30 mouse cellular contexts compared by ENCODE assay signal in genomic region chr12:111306821-111307220, GRCm38 (mm10). TPM values are rescaled to one million over a fixed set of nuclear protein-coding genes. Genes with fewer than 3 reads are reported as not detected.
DNase-seq lines count a peak whose midpoint lies in the region; ATAC-seq and TF ChIP-seq lines count a peak whose summit lies in the region.
"Had no signal": no experiment of that assay in that cellular context is flagged by ENCODE, and none has a peak within 500 bp of the region (broad histone marks: within the 10 kb centered on the region; RNA-seq: fewer than 3 reads in every experiment).

No protein-coding gene starts in this region.

- H3K4me3 ChIP-seq in hindbrain, postnatal 0 days (ENCODE audit: low read length): no peak overlapping the region
- H3K4me3 ChIP-seq: forebrain, embryonic 15.5 days; heart, embryonic 13.5 days; hindbrain, embryonic 15.5 days; limb, embryonic 12.5 days; liver, embryonic 15.5 days; midbrain, embryonic 13.5 days had no signal

- H3K4me1 ChIP-seq in hindbrain, postnatal 0 days (ENCODE audit: insufficient read depth, low read length): no peaks in the 10 kb centered on the region
- H3K4me1 ChIP-seq: forebrain, embryonic 15.5 days; heart, embryonic 13.5 days; hindbrain, embryonic 15.5 days; limb, embryonic 12.5 days; midbrain, embryonic 13.5 days had no signal

- H3K27me3 ChIP-seq in hindbrain, postnatal 0 days (ENCODE audit: insufficient read depth, low read length): no peaks in the 10 kb centered on the region
- H3K27me3 ChIP-seq: forebrain, embryonic 15.5 days; heart, embryonic 13.5 days; hindbrain, embryonic 15.5 days; limb, embryonic 12.5 days; liver, embryonic 15.5 days; midbrain, embryonic 13.5 days had no signal

- no peak overlapping the region for H3K4me2 ChIP-seq in hindbrain, postnatal 0 days (ENCODE audit: low read depth, low read length)
- H3K4me2 ChIP-seq: forebrain, embryonic 15.5 days; heart, embryonic 13.5 days; hindbrain, embryonic 15.5 days; limb, embryonic 12.5 days; liver, embryonic 15.5 days; lung, embryonic 14.5 days; midbrain, embryonic 13.5 days had no signal

- 69% methylated on average over 8 of the region's 8 CpGs for WGBS in hindbrain, postnatal 0 days

- H3K36me3 ChIP-seq in hindbrain, postnatal 0 days (ENCODE audit: insufficient read depth, low read length): peaks cover 85% of the 10 kb centered on the region

- peak; percentile 32 for DNase-seq in lung, postnatal 10 days
- no peak for DNase-seq in lung, postnatal 14 days
- peak; percentile 88 for DNase-seq in adrenal gland, postnatal 14 days
- peak; percentile 48 for DNase-seq in gastrocnemius, postnatal 10 days
- no peak for DNase-seq in hindbrain, postnatal 0 days (ENCODE audit: low spot score)
- DNase-seq in neural tube, embryonic 10.5 days (ENCODE audit: extremely low spot score, low spot score): no peak
- DNase-seq: B cell, adult 2 months; cerebellum, adult 9-10 months; cerebellum, postnatal 36 days; kidney, adult 9 months; kidney, postnatal 10 days; lung, embryonic 14.5 days; right cerebral cortex, postnatal 25 days; thymus, adult 18-20 months; thymus, postnatal 36 days had no signal

- TF ChIP-seq CTCF in hindbrain, postnatal 0 days (IDR thresholded peaks at IDR 0.05; ENCODE audit: low read depth): no peak

- no peak overlapping the region for H3K27ac ChIP-seq in hindbrain, postnatal 0 days
- H3K27ac ChIP-seq: forebrain, embryonic 15.5 days; heart, embryonic 13.5 days; hindbrain, embryonic 15.5 days; limb, embryonic 12.5 days; liver, embryonic 15.5 days; macrophage; midbrain, embryonic 13.5 days; stomach, postnatal 0 days had no signal

- no peak for ATAC-seq in hindbrain, postnatal 0 days
- ATAC-seq in erythroid progenitor cell, adult 5-6 weeks (replicated peaks; ENCODE audit: low FRiP score, poor library complexity, severe bottlenecking): no peak
- ATAC-seq: activated CD4-positive, CD25-positive, alpha-beta regulatory T cell, adult 4 months; forebrain, embryonic 15.5 days; midbrain, embryonic 13.5 days had no signal

- H3K9me3 ChIP-seq in hindbrain, postnatal 0 days (ENCODE audit: low read length): no peaks in the 10 kb centered on the region
- H3K9me3 ChIP-seq: forebrain, embryonic 15.5 days; heart, embryonic 13.5 days; hindbrain, embryonic 15.5 days; limb, embryonic 12.5 days; liver, embryonic 15.5 days; midbrain, embryonic 13.5 days had no signal

- H3K9ac ChIP-seq in hindbrain, postnatal 0 days (replicated peaks; ENCODE audit: low read length): no peak overlapping the region
- H3K9ac ChIP-seq: forebrain, embryonic 15.5 days; heart, embryonic 13.5 days; hindbrain, embryonic 15.5 days; limb, embryonic 12.5 days; liver, embryonic 15.5 days; lung, embryonic 14.5 days; midbrain, embryonic 13.5 days had no signal

RNA-seq across cellular contexts. Expression of gene Amn, which starts 35.9 kb away (rescaled TPM):
- total RNA-seq in adrenal gland, postnatal 14 days (2021): not detected in 2 replicates
- total RNA-seq in gastrocnemius, postnatal 10 days (2021): under 1 TPM in 1 of 2 experiments, not detected in 1; 0.34 TPM
- 82.6 and 133 TPM in 2 replicates for total RNA-seq in hindbrain, postnatal 0 days (2014; rRNA removed)
- 97.6 and 106 TPM in 2 replicates for polyA plus RNA-seq in hindbrain, postnatal 0 days (2015; fragmentation: Nextera tagmentation; extraction: Ambion mirVana)
- total RNA-seq in erythroid progenitor cell, adult 5-6 weeks (2015; ENCODE audit: low replicate concordance): not detected in 2 replicates
- total RNA-seq in erythroid progenitor cell, adult 5-6 weeks (2017; ENCODE audit: low replicate concordance): not detected in 2 replicates
- total RNA-seq: gastrocnemius, postnatal 36 days; heart, postnatal 10 days; hematopoietic stem cell, adult 5-6 weeks; monocyte, adult 5-6 weeks had no signal
- polyA plus RNA-seq: activated CD4-positive, CD25-positive, alpha-beta regulatory T cell, adult 4 months; macrophage; neural tube, embryonic 11.5 days had no signal

Comparison
In these comparisons a context has a peak if more than half of its experiments do, and no peak if none do; other contexts are left out.
1. DNase-seq: peak in lung, postnatal 10 days (single experiment), adrenal gland, postnatal 14 days (single experiment) and gastrocnemius, postnatal 10 days (single experiment); none in lung, postnatal 14 days (single experiment), hindbrain, postnatal 0 days (single experiment) and neural tube, embryonic 10.5 days (single experiment).
2. RNA of gene Amn, which starts 35.9 kb away (total RNA-seq): 82.6 to 133 TPM in hindbrain, postnatal 0 days; 0.34 TPM in gastrocnemius, postnatal 10 days, not detected in adrenal gland, postnatal 14 days and not detected in erythroid progenitor cell, adult 5-6 weeks; every median in the first group is over 10 times any median in the second.